Mouse (Mus musculus) forebrain, embryonic 12.5 days (tissue): ENCODE results near the gene Coil. TPM values are rescaled to one million over a fixed set of nuclear protein-coding genes. Genes with fewer than 3 reads are reported as not detected.
A peak's percentile ranks its signal among the peaks of the same experiment; 100 is the strongest.

Source experiments
- ATAC-seq: fragments of 200-750 bp; cut with Nextera tagmentation; 2 replicates; pipeline ENCODE4 v1.8.0; 2017; ENCODE audit warnings: moderate TSS enrichment; ENCODE audit not compliant: low FRiP score
- H3K27ac ChIP-seq: fragments of 300-500 bp; sonication (generic); 2 replicates; pipeline ENCODE4 v1.5.1; 2016; ENCODE audit warnings: mild to moderate bottlenecking
- H3K27me3 ChIP-seq: fragments of 300-500 bp; sonication (generic); 2 replicates; pipeline ENCODE4 v1.6.1; 2016; ENCODE audit warnings: mild to moderate bottlenecking
- H3K36me3 ChIP-seq: fragments of 300-500 bp; sonication (generic); replicated peaks from 2 replicates; pipeline ENCODE4 v1.6.1; 2016; ENCODE audit warnings: mild to moderate bottlenecking
- H3K4me1 ChIP-seq: fragments of 300-500 bp; sonication (generic); 2 replicates; pipeline ENCODE4 v1.6.1; 2016
- H3K4me2 ChIP-seq: fragments of 300-500 bp; sonication (generic); 2 replicates; pipeline ENCODE4 v1.6.1; 2016; ENCODE audit warnings: mild to moderate bottlenecking, moderate library complexity
- H3K4me3 ChIP-seq: fragments of 300-500 bp; sonication (generic); replicated peaks from 2 replicates; pipeline ENCODE4 v1.5.1; 2016; ENCODE audit warnings: mild to moderate bottlenecking
- H3K9ac ChIP-seq: fragments of 300-500 bp; sonication (generic); 2 replicates; pipeline ENCODE4 v1.6.1; 2016; ENCODE audit warnings: mild to moderate bottlenecking
- H3K9me3 ChIP-seq: fragments of 300-500 bp; sonication (generic); 2 replicates; pipeline ENCODE4 v1.6.1; 2016
- WGBS: fragments of 180-500 bp; shearing (Covaris S2); methylation state at CpG from one replicate; pipeline ENCODE4 v1.1.7; 2016; 5-methylcytosine and 5-hydroxymethylcytosine counted together
- polyA plus RNA-seq: library from polyadenylated mRNA; unstranded; fragments of >200 nt; fragmentation: Nextera tagmentation; extraction: Ambion mirVana; gene quantifications from 2 replicates; pipeline ENCODE4 v1.2.1, GENCODE M21; 2016

Coil gene
- polyA plus RNA-seq, 1 experiment from 2014 or later, result 30.3 TPM

DNA sequence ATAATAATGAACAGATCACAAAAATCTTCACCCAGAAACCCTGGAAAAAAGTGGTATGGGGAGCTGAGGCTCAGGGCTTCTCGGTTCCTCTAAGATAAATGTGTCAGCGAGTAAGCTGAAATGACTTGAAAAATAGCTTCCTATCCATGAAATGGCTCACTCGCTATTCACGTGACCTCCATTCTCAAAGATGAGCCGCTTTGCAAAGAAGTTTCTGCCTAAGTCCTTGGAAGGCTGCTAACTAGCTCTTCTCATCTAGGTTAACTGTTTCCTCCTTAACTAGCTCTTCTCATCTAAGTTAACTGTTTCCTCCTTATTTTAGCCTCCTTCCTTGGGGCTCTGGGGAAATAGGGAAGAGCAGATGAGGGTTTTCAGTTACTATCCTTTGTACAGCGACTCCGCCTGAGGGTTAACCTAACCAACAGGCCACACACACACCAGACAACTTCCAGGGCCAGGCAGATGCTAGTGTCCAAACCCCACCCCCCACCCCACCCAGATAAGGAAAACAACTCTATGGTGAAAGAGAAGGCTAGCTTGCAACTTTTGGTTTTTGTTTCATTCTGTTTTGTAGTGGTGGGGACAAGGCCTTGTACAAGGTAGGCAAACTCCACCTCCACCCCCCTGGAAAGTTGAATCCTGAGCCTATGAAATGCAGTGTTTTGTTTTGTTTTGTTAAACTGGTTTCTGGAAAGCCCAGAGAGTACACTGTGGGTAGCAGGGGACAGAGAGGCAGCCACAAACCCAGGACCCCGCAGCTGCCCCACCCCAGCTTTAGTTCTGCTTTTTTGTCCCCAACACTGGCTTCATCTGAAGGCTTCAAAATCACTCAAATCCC, 20.0 kb upstream of the Coil start:
- Histone ChIP-seq H3K9ac (no peak overlapping the region), H3K36me3 (peaks cover 34% of the 10 kb centered on the region), H3K27ac (no peak overlapping the region), H3K4me3 (no peak overlapping the region), H3K4me2 (no peak overlapping the region), H3K4me1 (peaks cover 9% of the 10 kb centered on the region), H3K27me3 (no peaks in the 10 kb centered on the region), H3K9me3 (no peaks in the 10 kb centered on the region)
- 95% methylated on average over 8 of the region's 8 CpGs for WGBS
- ATAC-seq, result no peak

DNA sequence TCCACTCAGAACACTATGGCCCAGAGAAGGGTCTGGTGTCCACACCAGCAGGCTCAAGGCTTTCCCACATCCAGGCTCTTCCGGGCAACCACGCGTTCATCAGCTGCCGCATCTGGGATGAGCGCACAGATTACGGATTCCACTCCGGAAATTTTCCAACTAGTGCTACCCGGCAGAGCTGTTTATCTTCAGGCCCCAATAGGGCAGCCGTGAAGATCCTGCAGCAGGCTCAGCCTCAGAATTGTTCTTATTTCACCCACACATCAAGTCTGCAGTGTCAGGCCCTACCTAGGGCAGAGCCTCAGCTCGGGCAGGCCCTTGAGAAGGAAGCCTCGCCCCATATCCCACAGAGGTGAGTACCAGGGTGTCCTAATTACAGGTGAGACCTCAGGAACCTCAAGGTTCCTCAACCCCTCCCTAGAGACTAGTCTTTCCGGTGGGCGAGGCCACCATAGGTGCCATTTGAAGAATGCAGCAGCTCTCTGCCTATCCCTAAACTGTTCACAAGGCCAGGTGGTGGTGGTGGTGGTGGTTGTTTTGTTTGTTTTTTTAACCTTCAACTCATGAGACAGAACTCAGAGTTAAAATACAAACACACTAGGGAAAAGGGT, 19.3 kb upstream of the Coil start:
- no peak overlapping the region for H3K4me2 ChIP-seq
- no peaks in the 10 kb centered on the region for H3K9me3 ChIP-seq
- no peak overlapping the region for H3K4me3 ChIP-seq
- no peak overlapping the region for H3K9ac ChIP-seq
- no peaks in the 10 kb centered on the region for H3K27me3 ChIP-seq
- peaks cover 28% of the 10 kb centered on the region for H3K36me3 ChIP-seq
- no peak overlapping the region for H3K27ac ChIP-seq
- ATAC-seq, result no peak
- H3K4me1 ChIP-seq, result peaks cover 11% of the 10 kb centered on the region
- 93% methylated on average over 13 of the region's 13 CpGs for WGBS

DNA sequence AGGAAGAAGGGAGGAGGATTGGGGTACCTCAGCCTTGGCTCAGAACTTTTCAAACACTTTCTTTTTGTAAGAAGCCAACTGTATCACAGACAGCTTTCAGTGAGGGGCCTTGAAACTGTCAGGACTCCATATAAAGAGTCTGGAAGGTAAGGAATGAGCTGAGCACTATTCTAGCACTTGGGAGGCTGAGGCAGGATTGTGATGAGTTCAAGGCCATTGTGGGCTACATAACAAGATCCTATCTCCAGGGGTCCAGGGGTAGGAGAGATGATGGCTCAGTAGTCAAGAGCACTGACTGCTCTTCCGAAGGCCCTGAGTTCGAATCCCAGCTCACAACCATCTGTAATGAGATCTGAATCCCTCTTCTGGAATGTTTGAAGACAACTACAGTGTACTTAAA, 18.5 kb upstream of the Coil start:
- no peak overlapping the region for H3K4me3 ChIP-seq
- peaks cover 25% of the 10 kb centered on the region for H3K36me3 ChIP-seq
- no peaks in the 10 kb centered on the region for H3K27me3 ChIP-seq
- no peak overlapping the region for H3K9ac ChIP-seq
- no peaks in the 10 kb centered on the region for H3K9me3 ChIP-seq
- peaks cover 11% of the 10 kb centered on the region for H3K4me1 ChIP-seq
- ATAC-seq, result no peak
- no peak overlapping the region for H3K27ac ChIP-seq
- H3K4me2 ChIP-seq, result no peak overlapping the region
- WGBS, result 92% methylated on average over 2 of the region's 2 CpGs

DNA sequence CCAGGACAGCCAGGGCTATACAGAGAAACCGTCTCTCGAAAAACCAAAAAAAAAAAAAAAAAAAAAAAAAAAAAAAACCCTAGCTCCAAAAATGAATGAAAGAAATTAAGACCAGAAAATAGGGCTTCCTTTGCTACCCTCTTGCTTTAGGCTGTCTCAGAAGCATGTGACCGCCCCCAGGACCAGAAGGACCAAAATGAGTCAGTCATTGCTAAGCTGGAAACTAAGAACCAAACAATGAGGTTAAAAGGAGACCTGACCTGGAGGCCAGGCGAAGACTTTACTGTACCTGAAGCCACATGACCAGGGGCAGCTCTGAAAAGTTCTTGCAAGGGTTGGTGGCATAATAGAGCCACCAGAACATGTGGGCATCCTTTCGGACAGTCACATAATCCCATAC, 17.9 kb upstream of the Coil start:
- no peak for ATAC-seq
- 94% methylated on average over 5 of the region's 5 CpGs for WGBS

DNA sequence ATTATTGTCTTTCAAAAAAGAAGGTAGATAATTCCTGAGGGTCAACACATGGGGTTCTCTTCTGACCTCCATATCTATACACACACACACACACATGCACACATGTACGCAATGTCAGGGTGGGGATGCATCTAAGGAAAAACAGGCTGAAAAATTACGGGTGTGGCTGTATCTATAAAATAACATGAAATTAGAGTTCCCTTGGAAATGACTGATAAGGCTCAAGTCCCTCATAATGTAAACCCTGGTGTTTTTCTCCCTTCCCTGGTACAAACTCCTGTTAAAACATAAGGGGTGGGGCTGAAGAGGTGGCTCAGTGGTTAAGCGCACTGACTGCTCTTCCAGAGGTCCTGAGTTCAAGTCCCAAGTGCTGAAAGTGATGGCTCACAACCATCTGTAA, 16.5 kb upstream of the Coil start:
- Histone ChIP-seq H3K9me3 (no peaks in the 10 kb centered on the region), H3K27ac (no peak overlapping the region), H3K4me1 (peaks cover 11% of the 10 kb centered on the region), H3K9ac (no peak overlapping the region), H3K4me3 (no peak overlapping the region), H3K27me3 (no peaks in the 10 kb centered on the region), H3K4me2 (no peak overlapping the region), H3K36me3 (peaks cover 20% of the 10 kb centered on the region; the same call in 1 of the 2 replicates)
- WGBS, result 99% methylated on average over 3 of the region's 3 CpGs
- no peak for ATAC-seq

More for the DNA sequence above, 17.9 kb upstream of the Coil start:
- Histone ChIP-seq H3K4me1 (peaks cover 11% of the 10 kb centered on the region), H3K27ac (no peak overlapping the region), H3K36me3 (peaks cover 20% of the 10 kb centered on the region; the same call in 1 of the 2 replicates), H3K9me3 (no peaks in the 10 kb centered on the region), H3K4me2 (no peak overlapping the region), H3K27me3 (no peaks in the 10 kb centered on the region), H3K9ac (no peak overlapping the region), H3K4me3 (no peak overlapping the region)

DNA sequence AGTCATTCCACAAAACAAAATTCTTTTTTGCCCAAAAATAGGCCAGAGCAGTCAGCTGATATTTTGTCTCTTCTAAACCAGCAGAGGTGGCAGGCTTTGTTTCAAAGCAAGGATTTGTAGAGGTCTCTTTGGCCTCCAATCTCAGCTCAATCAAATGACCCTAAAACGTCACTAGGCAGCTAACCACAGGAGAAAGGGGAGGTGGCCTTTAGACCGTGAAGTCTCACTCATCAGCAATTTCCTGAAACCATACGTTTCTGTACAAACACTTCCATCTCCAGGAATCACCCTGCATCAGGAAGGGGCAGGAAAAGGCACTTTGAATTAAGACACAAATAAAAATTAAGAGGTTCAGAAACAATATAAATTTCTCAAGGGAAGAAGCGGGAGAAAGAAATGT, 15.2 kb upstream of the Coil start:
- H3K27ac ChIP-seq, result peak overlapping the region; percentile 42; the same call in 1 of the 2 replicates
- no peaks in the 10 kb centered on the region for H3K9me3 ChIP-seq
- ATAC-seq, result peak; percentile 60
- peak overlapping the region; percentile 53 for H3K4me3 ChIP-seq
- H3K9ac ChIP-seq, result peak overlapping the region; percentile 61
- 2% methylated on average over 4 of the region's 4 CpGs for WGBS
- H3K27me3 ChIP-seq, result no peaks in the 10 kb centered on the region
- peaks cover 15% of the 10 kb centered on the region; the same call in 1 of the 2 replicates for H3K36me3 ChIP-seq
- peaks cover 11% of the 10 kb centered on the region for H3K4me1 ChIP-seq
- H3K4me2 ChIP-seq, result peak overlapping the region; percentile 55

- H3K27ac ChIP-seq, result peak within 1 kb of the TSS; percentile 42; the same call in 1 of the 2 replicates
- peak within 1 kb of the TSS; percentile 55 for H3K4me2 ChIP-seq
- H3K9ac ChIP-seq, result peak within 1 kb of the TSS; percentile 61
- H3K27me3 ChIP-seq, result no peaks in the 10 kb centered on the region
- peak; percentile 96 for ATAC-seq
- peaks cover 11% of the 10 kb centered on the region for H3K4me1 ChIP-seq
- peak within 1 kb of the TSS; percentile 53 for H3K4me3 ChIP-seq
- H3K36me3 ChIP-seq, result peaks cover 14% of the 10 kb centered on the region; the same call in 1 of the 2 replicates
- no peaks in the 10 kb centered on the region for H3K9me3 ChIP-seq
- 5% methylated on average over 34 of the region's 34 CpGs for WGBS
These were observed 14.7 kb upstream of the Coil start, which contains the start of gene Scpep1 for GRCm38 (mm10) chr11:88955217-88955969. Scpep1 (minus strand) TSS chr11:88955465.

GRCm38 (mm10) chr11:88958851-88959250, 11.2 kb upstream of the Coil start:
- H3K9ac ChIP-seq, result no peak overlapping the region
- no peaks in the 10 kb centered on the region for H3K36me3 ChIP-seq
- H3K4me2 ChIP-seq, result no peak overlapping the region
- H3K4me3 ChIP-seq, result no peak overlapping the region
- WGBS, result 80% methylated on average over 3 of the region's 3 CpGs
- H3K4me1 ChIP-seq, result peaks cover 11% of the 10 kb centered on the region
- H3K27ac ChIP-seq, result no peak overlapping the region
- H3K9me3 ChIP-seq, result no peaks in the 10 kb centered on the region
- no peaks in the 10 kb centered on the region for H3K27me3 ChIP-seq
- no peak for ATAC-seq

- Histone ChIP-seq H3K36me3 (no peaks in the 10 kb centered on the region), H3K4me1 (no peaks in the 10 kb centered on the region), H3K27ac (no peak within 1 kb of the TSS), H3K9me3 (no peaks in the 10 kb centered on the region), H3K4me2 (no peak within 1 kb of the TSS), H3K27me3 (no peaks in the 10 kb centered on the region), H3K4me3 (no peak within 1 kb of the TSS), H3K9ac (no peak within 1 kb of the TSS)
- no peak for ATAC-seq
- WGBS, result 94% methylated on average over 2 of the region's 3 CpGs
These were observed 3.1 kb upstream of the Coil start, which contains the start of gene Elobl for GRCm38 (mm10) chr11:88966881-88967361. Elobl (minus strand) TSS chr11:88966931.

DNA sequence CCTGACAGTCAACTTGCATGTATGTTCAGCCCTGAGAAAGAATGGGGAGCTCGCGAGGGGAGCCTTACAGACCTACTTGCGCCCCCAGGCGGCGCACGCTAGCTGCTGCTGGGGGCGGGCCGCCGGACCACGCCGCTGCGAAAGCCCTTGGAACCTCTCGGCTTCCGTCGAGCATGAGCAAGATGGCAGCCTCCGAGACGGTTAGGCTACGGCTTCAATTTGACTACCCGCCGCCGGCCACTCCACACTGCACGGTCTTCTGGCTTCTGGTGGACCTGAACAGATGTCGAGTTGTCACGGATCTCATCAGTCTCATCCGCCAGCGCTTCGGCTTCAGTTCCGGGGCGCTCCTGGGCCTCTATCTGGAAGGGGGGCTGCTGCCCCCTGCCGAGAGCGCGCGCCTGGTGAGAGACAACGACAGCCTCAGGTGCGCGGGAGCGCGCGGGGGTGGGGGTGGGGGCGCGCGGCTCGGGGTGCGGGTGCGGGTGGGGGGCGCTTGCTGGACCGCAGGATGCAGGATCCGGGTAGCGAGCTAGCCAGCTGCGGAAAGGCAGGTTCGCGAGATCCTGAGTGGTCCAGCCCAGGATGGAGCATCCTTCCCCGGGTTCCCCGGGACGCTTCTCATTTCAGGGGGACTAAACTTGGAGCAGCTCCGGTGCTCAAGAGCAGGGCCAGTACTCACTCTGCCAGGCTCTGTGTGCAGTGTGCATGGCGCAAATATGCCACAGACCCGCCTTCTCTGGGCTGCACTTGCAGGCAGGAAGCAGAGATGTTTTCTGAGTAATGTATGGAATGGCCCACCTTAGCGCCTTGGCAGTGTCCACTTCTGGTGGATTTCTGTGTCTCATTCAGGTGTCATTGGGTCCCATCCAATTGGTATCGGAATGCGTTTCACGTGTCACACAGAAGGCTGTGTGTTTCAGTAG, 4.0 kb downstream of the Coil start:
- Histone ChIP-seq H3K4me2 (peak overlapping the region; percentile 69), H3K4me3 (peak overlapping the region; percentile 66), H3K27ac (peak overlapping the region; percentile 89), H3K36me3 (no peaks in the 10 kb centered on the region), H3K4me1 (peaks cover 14% of the 10 kb centered on the region), H3K9me3 (no peaks in the 10 kb centered on the region), H3K27me3 (no peaks in the 10 kb centered on the region), H3K9ac (peak overlapping the region; percentile 76)
- WGBS, result 2% methylated on average over 61 of the region's 62 CpGs
- peak; percentile 85 for ATAC-seq

DNA sequence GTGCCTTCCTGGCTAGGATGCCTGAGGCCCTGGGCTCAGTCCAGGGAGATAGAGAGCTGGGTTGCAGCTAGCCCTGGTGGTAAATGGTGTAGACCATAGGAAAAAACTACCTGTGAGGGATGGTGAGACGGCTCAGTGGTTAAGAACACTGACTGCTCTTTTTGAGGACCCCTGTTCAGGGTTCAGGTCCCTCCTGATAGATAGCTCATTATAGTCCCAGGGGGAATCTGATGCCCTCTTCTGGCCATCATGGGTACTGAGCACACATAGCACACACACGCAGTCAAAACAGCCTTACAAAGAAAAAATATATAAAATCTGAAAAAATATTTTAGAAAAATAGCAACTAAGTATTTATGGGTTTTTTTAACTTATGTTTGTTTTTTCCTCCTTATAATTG, 6.3 kb downstream of the Coil start:
- Histone ChIP-seq H3K4me3 (no peak overlapping the region), H3K27me3 (no peaks in the 10 kb centered on the region), H3K4me2 (no peak overlapping the region), H3K4me1 (peaks cover 14% of the 10 kb centered on the region), H3K9me3 (no peaks in the 10 kb centered on the region), H3K36me3 (peaks cover 6% of the 10 kb centered on the region), H3K9ac (no peak overlapping the region), H3K27ac (no peak overlapping the region)
- WGBS, result 92% methylated on average over 2 of the region's 2 CpGs
- ATAC-seq, result no peak
